Mouse (Mus musculus): ENCODE data around the gene Mrps18b. TPM values are rescaled to one million over a fixed set of nuclear protein-coding genes. Genes with fewer than 3 reads are reported as not detected.
"Not testable (repeated sequence)": the region's sequence is repeated elsewhere in the genome, so short reads cannot be mapped to it uniquely, and the experiment has no call there.

The Mrps18b gene
- 111 and 132 TPM in 2 replicates for polyA plus RNA-seq (2012; ENCODE audit: insufficient read depth, insufficient read length, missing spikeins)

GRCm38 (mm10) chr17:35916297-35917142 lies at the start of gene Mrps18b, which contains the start of gene Ppp1r10:
Gene Mrps18b (minus strand): TSS chr17:35916389.
Gene Ppp1r10 (plus strand): TSS chr17:35916434.
- Histone ChIP-seq H3K4me1 (ENCODE audit: control insufficient read depth, insufficient read depth, insufficient read length, low read length) (no peaks in the 10 kb centered on the region; the same call in 1 of the 2 replicates), H3K27ac (replicated peaks; ENCODE audit: low read depth, low read length) (peak within 1 kb of the TSS; percentile 98), H3K4me3 (ENCODE audit: insufficient read depth, low read depth, low read length) (peak within 1 kb of the TSS; percentile 81)

DNA sequence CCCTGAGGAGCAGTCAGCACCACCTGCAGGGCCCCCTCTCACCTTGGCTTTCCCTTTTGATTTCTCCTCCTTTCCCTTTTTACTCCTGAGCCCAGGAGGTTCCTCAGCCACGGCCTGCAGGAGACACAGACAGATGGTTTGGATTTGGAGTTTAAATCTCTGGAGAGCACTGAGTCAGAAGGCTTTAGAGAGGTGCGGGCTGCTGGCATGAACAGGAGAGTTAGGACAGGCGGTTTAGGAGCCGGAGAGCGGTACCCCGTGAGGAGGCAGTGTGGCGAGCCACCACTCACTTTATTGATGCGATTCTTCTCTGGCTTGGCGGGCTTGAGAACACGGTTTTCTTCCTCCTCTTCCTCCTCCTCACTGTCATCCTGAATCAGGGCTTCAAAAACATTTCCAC lies 47.1 kb upstream of the Mrps18b start:
- no peak overlapping the region for H3K4me3 ChIP-seq (ENCODE audit: insufficient read depth, low read depth, low read length)
- no peak overlapping the region for H3K27ac ChIP-seq (replicated peaks; ENCODE audit: low read depth, low read length)

DNA sequence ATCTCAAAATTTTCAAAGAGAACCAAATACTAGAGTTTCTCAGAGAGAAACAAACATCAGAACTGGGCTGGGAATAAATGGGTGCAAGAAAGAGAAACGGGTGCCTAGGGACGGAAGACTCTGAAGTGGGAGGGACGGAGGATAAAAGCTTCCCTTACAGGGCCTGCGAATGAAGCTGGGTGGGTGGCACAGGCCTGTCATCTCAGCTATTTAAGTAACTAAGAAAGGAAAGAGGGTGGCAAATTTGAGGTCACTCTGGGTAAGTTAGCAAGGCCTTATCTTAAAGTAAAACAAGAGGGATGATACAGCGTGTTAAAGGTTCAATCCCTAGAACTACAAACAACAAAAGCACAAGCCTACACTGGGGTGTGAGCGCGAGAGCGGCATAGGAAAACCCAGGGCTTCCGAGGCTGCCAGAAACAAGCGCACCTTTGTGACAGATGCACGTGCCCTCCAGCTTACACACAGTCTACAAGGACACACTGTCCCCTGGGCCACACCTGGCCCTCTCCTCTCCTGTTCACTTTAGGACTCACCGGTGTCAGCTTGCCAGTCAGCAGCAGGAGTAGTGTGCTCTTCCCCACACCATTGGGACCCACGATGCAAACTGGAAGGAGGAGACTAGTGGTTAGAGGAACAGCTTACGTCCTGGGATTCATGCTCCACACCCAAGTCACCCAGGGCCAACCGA lies 42.5 kb upstream of the Mrps18b start:
- Histone ChIP-seq H3K4me3 (ENCODE audit: insufficient read depth, low read depth, low read length) (no peak overlapping the region), H3K27ac (replicated peaks; ENCODE audit: low read depth, low read length) (no peak overlapping the region), H3K4me1 (ENCODE audit: control insufficient read depth, insufficient read depth, insufficient read length, low read length) (no peaks in the 10 kb centered on the region)

More for the DNA sequence above, 47.1 kb upstream of the Mrps18b start:
- H3K4me1 ChIP-seq (ENCODE audit: control insufficient read depth, insufficient read depth, insufficient read length, low read length), result 0 out of 2 replicates have a peak, but pooled peaks cover 2% of the 10 kb centered on the region

GRCm38 (mm10) chr17:35954665-35955064 lies 38.5 kb upstream of the Mrps18b start:
- H3K4me3 ChIP-seq (ENCODE audit: insufficient read depth, low read depth, low read length), result no peak overlapping the region
- H3K27ac ChIP-seq (replicated peaks; ENCODE audit: low read depth, low read length), result no peak overlapping the region
- no peaks in the 10 kb centered on the region for H3K4me1 ChIP-seq (ENCODE audit: control insufficient read depth, insufficient read depth, insufficient read length, low read length)

- H3K27ac ChIP-seq (replicated peaks; ENCODE audit: low read depth, low read length); H3K4me1 ChIP-seq (ENCODE audit: control insufficient read depth, insufficient read depth, insufficient read length, low read length); H3K4me3 ChIP-seq (ENCODE audit: insufficient read depth, low read depth, low read length): not testable (repeated sequence)
Observed at GRCm38 (mm10) chr17:35952559-35952958, 36.4 kb upstream of the Mrps18b start.

DNA sequence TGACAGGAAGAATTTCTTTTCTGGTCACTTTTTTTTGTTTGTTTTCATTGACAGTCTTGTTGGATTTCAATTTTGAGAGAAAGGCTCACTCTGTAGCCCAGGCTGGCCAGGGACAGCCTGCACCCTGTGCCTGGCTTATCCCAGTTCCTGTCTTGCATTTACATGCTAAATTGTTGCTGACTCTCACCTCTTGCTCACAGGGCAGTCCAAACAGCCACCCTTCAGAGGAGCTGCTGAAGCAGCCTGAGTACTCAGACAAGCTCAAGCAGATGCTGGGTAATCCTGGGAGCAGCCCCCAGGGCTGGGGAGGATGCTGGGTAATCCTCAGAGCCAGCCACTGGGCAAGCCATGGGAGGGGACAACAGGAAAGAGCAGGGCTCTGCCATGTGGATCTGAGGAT lies 34.8 kb upstream of the Mrps18b start:
- H3K4me3 ChIP-seq (ENCODE audit: insufficient read depth, low read depth, low read length); H3K27ac ChIP-seq (replicated peaks; ENCODE audit: low read depth, low read length); H3K4me1 ChIP-seq (ENCODE audit: control insufficient read depth, insufficient read depth, insufficient read length, low read length): not testable (repeated sequence)

- Histone ChIP-seq H3K4me1 (ENCODE audit: control insufficient read depth, insufficient read depth, insufficient read length, low read length) (no peaks in the 10 kb centered on the region), H3K4me3 (ENCODE audit: insufficient read depth, low read depth, low read length) (no peak overlapping the region), H3K27ac (replicated peaks; ENCODE audit: low read depth, low read length) (no peak overlapping the region)
Observed at GRCm38 (mm10) chr17:35939941-35940340, 23.8 kb upstream of the Mrps18b start.

DNA sequence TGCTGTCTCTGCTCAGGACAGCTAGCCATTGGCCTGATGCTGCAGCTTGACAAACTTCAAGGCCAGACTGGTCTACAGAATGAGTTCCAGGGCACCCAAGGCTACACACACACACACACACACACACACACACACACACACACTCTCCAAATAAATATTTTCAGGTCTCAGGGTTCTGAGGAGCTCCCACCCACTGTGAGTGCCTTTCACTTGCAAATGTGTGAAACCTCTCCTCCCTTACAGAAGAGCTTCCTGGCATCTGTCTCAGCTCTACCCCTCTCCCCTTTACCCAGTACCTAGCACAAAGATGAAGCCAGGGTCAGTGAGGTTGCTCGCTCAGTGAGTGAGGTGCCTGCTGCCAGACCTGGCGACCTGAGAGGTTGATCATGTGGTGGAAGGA lies 22.9 kb upstream of the Mrps18b start:
- Histone ChIP-seq H3K27ac (replicated peaks; ENCODE audit: low read depth, low read length) (no peak overlapping the region), H3K4me3 (ENCODE audit: insufficient read depth, low read depth, low read length) (no peak overlapping the region), H3K4me1 (ENCODE audit: control insufficient read depth, insufficient read depth, insufficient read length, low read length) (no peaks in the 10 kb centered on the region)

DNA sequence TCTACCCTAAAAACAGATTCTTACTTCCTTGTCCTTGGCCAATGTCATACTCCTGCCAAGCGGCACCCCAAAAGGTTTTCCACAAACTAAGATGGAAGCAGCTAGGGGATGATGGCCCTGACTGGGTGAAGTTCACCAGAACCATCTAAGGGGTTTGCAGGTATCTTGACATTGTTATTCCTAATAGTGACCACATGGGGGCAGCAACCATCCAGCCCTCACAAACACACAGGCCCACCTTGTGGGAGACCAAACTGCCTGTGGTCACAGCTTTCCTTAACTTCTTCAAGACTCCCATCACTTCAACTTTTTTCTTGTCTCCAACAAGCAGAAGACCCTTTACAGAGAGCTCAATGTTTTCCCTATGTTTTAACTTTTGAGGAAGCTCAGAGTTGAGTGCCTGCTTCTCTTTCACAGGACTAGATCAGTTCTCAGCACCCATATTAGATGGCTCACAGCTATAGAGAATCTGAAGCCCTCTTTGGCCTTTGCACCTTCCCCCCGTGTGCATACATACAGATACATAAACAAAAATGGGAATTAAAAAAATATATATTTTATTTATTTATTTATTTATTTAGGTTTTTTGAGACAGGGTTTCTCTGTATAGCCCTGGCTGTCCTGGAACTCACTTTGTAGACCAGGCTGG lies 21.6 kb upstream of the Mrps18b start:
- Histone ChIP-seq H3K27ac (replicated peaks; ENCODE audit: low read depth, low read length) (no peak overlapping the region), H3K4me1 (ENCODE audit: control insufficient read depth, insufficient read depth, insufficient read length, low read length) (no peaks in the 10 kb centered on the region), H3K4me3 (ENCODE audit: insufficient read depth, low read depth, low read length) (no peak overlapping the region)

- H3K4me3 ChIP-seq (ENCODE audit: insufficient read depth, low read depth, low read length); H3K4me1 ChIP-seq (ENCODE audit: control insufficient read depth, insufficient read depth, insufficient read length, low read length); H3K27ac ChIP-seq (replicated peaks; ENCODE audit: low read depth, low read length): not testable (repeated sequence)
Observed at GRCm38 (mm10) chr17:35935763-35936162, 19.6 kb upstream of the Mrps18b start.

- Histone ChIP-seq H3K27ac (replicated peaks; ENCODE audit: low read depth, low read length) (no peak overlapping the region), H3K4me3 (ENCODE audit: insufficient read depth, low read depth, low read length) (no peak overlapping the region), H3K4me1 (ENCODE audit: control insufficient read depth, insufficient read depth, insufficient read length, low read length) (no peaks in the 10 kb centered on the region)
Observed at GRCm38 (mm10) chr17:35932608-35933007, 16.4 kb upstream of the Mrps18b start.

GRCm38 (mm10) chr17:35930627-35931026 lies 14.4 kb upstream of the Mrps18b start:
- Histone ChIP-seq H3K27ac (replicated peaks; ENCODE audit: low read depth, low read length) (no peak overlapping the region), H3K4me1 (ENCODE audit: control insufficient read depth, insufficient read depth, insufficient read length, low read length) (no peaks in the 10 kb centered on the region), H3K4me3 (ENCODE audit: insufficient read depth, low read depth, low read length) (no peak overlapping the region)

DNA sequence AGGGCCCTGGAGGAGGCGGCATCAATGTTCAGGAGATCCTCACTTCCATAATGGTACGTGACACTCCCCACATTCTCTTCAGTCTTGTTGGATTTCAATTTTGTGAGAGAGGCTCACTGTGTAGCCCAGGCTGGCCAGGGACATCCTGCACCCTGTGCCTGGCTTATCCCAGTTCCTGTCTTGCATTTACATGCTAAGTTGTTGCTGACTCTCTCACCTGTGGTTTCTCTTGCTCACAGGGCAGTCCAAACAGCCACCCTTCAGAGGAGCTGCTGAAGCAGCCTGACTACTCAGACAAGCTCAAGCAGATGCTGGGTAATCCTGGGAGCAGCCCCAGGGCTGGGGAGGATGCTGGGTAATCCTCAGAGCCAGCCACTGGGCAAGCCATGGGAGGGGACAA lies 13.3 kb upstream of the Mrps18b start:
- Histone ChIP-seq H3K27ac (replicated peaks; ENCODE audit: low read depth, low read length) (no peak overlapping the region), H3K4me1 (ENCODE audit: control insufficient read depth, insufficient read depth, insufficient read length, low read length) (no peaks in the 10 kb centered on the region), H3K4me3 (ENCODE audit: insufficient read depth, low read depth, low read length) (no peak overlapping the region)

DNA sequence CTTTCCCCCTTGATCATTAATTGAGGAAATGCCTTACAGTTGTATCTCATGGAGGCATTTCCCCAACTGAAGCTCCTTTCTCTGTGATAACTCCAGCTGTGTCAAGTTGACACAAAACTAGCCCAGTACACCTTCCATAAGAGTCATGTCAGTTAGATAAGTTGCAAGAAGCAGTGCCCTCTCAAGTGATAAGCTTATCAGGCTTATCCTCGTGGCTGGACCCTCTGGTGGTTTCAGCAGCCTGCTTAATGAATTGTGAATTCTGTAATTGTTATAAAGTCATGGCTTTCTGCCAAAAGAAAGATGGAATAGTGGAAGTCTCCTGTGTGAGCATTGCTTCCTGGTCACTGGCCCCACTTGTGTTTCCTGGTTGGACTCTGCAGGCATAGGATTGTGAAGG lies 11.3 kb upstream of the Mrps18b start:
- Histone ChIP-seq H3K4me1 (ENCODE audit: control insufficient read depth, insufficient read depth, insufficient read length, low read length) (no peaks in the 10 kb centered on the region), H3K27ac (replicated peaks; ENCODE audit: low read depth, low read length) (no peak overlapping the region), H3K4me3 (ENCODE audit: insufficient read depth, low read depth, low read length) (no peak overlapping the region)

GRCm38 (mm10) chr17:35923281-35923680 lies 7.1 kb upstream of the Mrps18b start:
- H3K4me1 ChIP-seq (ENCODE audit: control insufficient read depth, insufficient read depth, insufficient read length, low read length), result no peaks in the 10 kb centered on the region; the same call in 1 of the 2 replicates
- no peak overlapping the region for H3K27ac ChIP-seq (replicated peaks; ENCODE audit: low read depth, low read length)
- H3K4me3 ChIP-seq (ENCODE audit: insufficient read depth, low read depth, low read length), result no peak overlapping the region

All from brown adipose tissue, adult 24 weeks (tissue).